Mouse (Mus musculus) left cerebral cortex, postnatal 36 days (tissue): Measurements from ENCODE around the gene Armh4. TPM values are rescaled to one million over a fixed set of nuclear protein-coding genes. Genes with fewer than 3 reads are reported as not detected.

Experiments
- DNase-seq, 2 experiments: peaks; one replicate each; pipeline ENCODE4 v3.0.0; 2021 to 2022; ENCODE audit warnings: low spot score in 2 of 2, mixed read lengths in 1 of 2
- intact Hi-C: fragments of 180-260 bp; cut with DNase I; formaldehyde crosslinking; loops from one replicate; pipeline ENCODE4 v1.15.1; 2025
- total RNA-seq, 2 experiments: library from RNA; stranded (reverse); gene quantifications; 2 replicates each; pipeline ENCODE4 v1.2.3; 2021

The Armh4 gene
- total RNA-seq, 2 experiments from 2014 or later, result 24.2 to 26.4 TPM

DNA sequence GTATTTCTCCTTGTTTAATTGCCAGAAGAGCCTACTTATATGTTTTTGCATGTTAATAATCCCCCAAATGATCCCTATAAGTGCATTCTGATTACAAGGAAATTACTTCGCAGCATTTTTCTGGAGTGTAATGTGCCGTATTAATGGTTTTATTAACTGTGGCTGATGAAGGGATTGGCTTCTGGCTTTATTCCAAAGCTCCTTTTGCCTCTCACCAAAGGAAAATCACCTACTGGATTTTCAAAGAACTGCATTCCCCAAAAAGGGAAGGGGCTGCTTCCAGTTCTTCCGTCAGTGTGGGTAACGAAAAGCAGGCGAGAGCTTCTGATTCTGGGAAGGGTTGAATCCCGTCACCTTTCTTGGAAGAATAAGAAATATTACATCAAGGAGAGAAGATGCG is 43.9 kb downstream of the Armh4 start:
- intact Hi-C loops, result no loop called here
- no peak for DNase-seq

DNA sequence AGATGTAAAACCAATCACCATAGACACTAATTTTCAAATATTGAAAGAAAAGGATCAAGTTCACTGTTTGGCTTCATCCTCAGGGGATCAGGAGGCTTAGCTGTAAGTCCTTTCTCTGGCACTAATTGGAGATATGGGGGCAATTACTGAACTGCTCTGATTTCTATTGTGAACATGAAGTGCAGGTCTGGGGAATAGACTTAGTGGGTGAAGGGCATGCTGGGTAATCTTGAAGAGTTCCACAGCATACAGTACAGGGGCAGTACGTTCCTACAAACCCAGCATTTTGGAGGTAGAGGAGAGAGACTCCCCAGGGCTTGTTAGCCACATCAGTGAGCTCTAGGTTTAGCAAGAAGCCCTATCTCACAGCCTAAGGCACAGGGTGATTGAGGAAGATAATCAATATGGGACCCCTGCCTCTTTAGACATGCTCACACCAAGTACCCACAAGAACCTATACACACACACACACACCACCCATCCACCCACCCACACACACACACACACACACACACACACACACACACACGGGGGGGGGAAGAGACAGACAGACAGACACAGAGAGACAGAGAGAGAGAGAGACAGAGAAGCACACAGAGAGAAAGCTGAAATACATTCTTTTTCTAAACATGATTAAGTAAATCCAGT is 44.6 kb downstream of the Armh4 start:
- intact Hi-C loops, result no loop called here
- no peak for DNase-seq

DNA sequence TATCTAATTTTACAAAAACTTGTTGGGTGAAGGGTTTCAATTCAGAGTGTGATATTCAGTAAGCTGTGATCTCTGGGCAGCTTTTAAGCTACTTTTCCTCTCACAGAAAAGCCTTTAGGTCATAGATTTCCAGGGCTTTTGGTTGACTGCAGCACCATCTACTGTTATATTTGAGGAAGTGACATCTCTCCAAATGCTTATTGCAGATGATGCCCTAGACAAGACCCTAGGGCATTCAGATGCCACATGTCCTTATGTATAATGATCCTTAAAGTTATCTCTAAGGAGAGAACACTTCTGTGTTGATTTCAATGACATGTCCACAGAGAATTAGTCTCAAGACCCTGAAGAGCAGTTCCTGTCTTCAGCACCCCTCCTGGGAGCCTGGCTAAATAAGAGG is 49.2 kb downstream of the Armh4 start:
- intact Hi-C loops, result loop anchor here (2.0 kb wide), 1 partner anchor 495 kb away; no protein-coding TSS in a partner anchor
- no peak for DNase-seq

DNA sequence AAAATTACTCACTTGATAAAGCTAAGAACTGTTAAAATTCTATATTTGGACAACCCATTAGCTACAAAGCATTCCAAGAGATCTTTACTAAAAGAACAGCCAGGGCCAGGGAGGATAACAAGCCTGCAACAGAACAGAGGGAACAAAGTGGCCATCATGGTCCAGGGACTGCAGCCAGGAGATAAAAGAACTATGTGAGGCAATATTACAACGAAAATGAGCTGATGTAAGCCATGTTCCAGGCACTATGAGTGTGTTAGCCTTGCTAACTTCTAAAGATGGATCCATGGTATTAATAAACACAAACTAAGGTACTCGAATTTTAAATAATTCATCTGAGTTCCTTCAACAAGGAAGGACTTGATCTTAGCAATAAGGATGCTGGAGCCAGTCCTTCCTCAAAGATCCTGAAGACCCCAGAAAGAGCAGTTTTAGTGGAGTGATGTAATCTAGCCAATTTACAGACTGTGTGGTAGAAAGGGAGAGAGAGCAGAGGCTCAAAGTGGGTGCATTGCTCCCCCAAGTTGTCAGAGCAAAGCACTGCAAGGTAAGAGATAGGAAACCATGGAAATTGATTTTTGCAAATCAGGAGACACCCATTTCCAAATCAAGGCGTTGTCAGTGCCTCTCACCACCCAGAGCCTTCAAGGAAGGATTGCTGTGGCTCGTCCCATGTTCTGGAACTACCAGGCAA is 59.7 kb downstream of the Armh4 start:
- DNase-seq, result peak; percentile 10 to 31
- intact Hi-C loops, result loop anchor here (10.0 kb wide), 1 partner anchor 199 kb away; the partner anchor contains the start of gene Slc35f4

DNA sequence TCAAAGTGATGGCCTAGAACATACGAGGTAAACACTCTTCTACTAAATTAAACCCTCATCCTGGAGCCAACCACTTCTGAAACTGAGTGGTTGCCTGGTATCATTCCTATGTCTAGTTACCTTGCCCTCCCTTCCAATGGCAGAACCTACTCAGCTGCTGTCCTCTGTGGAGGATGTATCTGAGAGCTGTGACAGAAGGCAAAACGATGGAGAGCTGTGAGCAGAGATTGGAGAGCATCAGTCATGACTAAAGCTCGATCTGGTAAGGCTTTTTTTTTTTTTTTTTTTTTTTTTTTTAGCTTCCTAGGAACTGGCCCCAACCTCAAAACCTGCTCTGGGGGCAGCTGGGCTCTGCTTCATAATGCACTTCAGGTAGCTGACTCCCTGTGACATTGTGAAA is 60.4 kb downstream of the Armh4 start:
- DNase-seq, result no peak
- intact Hi-C loops, result loop anchor here (10.0 kb wide), 1 partner anchor 198 kb away; the partner anchor contains the start of gene Slc35f4

DNA sequence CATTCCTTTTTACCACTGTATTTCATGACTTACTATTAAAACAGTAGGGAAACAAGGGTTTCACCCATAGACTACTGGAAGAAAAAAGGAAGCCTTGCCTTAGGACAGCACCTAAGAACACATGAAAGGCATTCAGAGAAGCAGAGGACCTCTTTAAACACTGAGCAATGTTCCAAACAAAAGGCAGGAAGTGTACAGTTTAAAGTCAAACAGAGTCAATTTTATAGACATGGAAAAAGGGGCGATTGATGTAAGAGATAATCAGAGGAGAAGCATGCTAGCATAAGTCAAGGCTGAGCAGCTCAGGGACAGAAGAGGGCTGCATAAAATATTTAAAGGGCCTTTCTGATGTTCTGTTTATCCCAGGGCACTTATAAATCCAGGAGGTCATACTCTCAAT is 61.9 kb downstream of the Armh4 start:
- intact Hi-C loops, result loop anchor here (10.0 kb wide), 1 partner anchor 196 kb away; the partner anchor contains the start of gene Slc35f4
- DNase-seq, result no peak

DNA sequence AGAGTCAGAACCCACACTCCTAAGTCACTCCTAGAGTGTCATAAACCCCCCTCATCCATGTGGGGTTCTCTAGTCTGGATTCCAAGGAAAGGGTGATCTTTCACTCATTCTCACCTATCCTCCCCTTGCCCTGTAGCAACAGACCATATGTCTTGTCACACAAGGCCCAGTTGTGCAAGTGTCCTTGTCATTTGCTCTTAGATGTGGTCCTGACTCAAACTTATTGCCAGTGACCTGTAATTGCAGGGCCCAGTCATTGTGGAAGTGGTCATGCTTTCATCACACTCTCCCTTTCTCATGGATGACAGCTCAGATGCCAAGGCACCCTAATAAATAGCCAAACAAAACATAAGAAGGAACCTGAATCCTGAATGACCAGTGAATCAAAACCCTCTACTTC is 63.5 kb downstream of the Armh4 start:
- intact Hi-C loops, result loop anchor here (10.0 kb wide), 1 partner anchor 195 kb away; the partner anchor contains the start of gene Slc35f4

DNA sequence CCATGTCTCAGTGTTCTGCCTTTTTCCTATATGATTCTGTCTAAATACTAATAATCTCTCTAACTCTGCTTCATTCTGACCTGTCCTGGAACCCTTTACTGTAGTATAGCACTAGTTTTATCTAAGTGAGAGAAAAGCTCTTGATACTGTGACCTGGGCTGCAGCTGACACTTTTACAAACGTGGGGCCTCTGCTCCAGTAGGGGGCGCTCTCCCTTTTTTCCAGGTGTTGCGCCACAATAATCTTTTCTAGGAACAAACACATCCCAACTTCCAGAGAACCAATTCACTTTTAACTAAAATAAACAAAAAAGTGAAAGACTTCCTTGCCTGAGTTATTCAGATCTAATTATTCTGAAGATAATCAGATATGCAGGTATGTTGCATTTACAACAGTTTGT is 72.2 kb downstream of the Armh4 start:
- no peak for DNase-seq
- intact Hi-C loops, result no loop called here

More for the DNA sequence above, 63.5 kb downstream of the Armh4 start:
- DNase-seq, result no peak

DNA sequence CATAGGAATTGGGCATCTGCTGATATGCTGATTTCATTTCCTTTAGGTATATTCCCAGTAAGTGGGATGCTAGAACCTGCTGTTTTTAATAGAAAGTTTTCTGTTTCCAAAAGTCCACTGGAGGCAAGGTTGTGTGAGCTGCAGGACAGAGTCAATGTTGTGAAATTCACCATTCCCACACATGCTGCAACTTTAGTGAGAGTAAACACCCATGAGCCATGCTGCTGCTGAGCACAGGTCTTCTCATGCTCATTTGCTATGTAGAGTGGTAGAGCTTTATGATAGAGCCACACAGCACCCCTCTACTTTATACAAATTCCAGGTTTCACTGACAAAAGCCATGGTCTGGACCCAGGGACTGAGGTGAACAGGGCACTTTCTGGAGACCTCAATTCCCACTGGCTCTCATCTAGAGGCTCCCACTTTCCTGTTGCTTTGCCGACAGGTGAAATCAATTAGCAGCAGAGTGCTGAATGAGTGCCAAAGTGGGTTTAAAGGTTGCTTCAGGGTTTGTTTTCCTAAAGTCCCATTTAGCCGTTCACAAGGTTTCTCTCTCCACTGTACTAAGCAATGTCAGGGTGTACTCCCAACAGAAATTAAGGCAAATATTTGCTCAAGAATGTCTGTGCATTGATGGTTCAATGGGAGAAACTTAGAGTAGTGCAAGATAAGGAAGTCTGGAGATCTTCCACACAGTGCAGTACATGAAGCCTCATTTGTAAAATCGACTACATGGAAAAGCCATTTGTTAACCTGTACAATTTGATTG is 79.6 kb downstream of the Armh4 start:
- DNase-seq, result no peak
- intact Hi-C loops, result no loop called here

DNA sequence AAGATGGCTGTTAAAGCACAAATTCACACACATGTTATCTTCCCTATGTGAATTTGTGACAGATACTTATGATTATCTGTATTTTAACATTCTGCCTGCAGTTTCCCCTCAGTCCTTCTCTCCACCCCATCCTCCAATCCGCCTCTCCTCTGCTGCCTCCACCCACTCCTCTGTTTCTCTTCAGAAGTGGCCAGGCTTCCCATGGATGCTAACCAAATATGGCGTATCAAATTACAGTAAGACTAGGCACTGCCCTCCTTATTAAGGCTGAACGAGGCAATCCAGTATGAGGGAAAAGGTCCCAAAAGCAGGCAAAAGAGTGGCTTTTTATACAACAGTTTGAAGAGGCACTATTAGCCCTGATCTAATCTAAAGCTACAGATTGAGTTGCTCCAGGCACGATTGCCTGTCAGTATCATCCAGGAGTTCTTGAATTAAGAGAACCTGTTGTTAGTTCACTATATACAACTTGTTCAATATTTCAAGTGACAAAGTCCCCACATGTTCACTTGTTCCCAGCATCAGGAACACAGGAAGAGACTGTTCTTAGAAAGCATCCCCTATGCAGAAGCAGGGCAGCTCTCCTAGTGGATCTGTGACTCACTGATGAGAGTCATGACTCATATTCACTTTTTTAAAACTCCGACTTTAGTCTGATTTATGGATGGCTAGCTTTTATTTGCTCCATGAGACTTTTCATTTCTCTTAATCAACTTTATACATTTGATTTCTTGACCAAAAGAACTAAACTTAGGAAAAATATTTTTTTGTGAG is 103.5 kb downstream of the Armh4 start:
- no peak for DNase-seq
- intact Hi-C loops, result no loop called here

DNA sequence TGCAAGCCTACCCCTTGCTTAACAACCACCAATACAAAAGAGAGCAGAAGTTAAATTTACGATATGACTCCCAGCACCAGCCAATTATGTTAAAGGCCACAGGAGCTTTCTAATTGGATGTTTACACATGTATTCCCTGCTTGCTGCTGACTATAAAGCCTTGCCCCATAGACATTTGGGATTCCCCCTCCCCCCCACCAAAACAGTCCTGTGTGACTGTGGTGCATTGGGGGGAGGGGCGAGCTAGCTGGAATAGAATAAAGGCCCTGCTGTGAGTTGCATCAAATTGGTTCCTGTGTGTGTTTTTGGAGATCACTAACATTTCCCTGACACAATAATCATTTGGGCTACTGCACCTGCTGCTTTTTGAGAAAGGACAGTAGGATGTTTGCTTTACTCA is 106.6 kb downstream of the Armh4 start:
- intact Hi-C loops, result no loop called here
- DNase-seq, result no peak

DNA sequence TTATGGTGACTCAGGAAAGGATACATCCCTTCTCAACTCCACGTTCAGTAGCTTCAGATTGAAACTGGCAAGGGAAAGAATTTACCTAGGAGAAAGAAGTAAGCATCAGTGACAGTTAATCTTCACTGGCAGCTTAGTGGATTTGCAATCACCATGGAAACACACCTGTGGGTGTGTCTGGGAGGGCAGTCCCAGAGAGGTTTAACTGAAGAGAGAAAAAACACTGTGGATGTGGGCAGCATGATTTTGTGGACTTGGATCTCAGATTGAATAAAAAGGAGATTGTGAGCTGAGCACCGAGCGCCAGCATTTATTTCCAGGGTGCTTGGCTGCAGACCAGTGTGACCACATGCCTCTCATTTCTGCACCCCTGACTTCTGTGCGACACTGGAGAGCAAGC is 122.7 kb downstream of the Armh4 start:
- intact Hi-C loops, result no loop called here
- no peak for DNase-seq

DNA sequence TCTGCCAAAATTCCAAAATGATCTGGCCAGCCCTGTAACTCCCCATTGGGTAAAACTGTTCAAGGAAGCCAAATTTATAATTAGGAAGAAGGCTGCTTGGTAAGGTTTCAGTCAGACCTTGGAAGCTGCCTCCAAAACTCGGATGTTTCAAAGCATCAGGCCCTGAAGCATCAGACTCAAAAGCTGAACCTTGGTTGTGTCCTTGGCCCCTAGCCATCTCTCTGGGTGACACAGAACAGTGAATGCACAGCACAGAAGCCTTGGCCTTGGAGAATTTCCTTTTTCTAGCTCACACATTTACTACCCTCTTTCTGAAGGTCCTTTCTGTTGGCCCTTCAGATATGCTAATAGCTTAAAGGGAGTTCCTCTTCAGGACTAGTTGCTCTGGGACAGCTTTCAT is 134.0 kb downstream of the Armh4 start:
- no peak for DNase-seq
- intact Hi-C loops, result no loop called here

DNA sequence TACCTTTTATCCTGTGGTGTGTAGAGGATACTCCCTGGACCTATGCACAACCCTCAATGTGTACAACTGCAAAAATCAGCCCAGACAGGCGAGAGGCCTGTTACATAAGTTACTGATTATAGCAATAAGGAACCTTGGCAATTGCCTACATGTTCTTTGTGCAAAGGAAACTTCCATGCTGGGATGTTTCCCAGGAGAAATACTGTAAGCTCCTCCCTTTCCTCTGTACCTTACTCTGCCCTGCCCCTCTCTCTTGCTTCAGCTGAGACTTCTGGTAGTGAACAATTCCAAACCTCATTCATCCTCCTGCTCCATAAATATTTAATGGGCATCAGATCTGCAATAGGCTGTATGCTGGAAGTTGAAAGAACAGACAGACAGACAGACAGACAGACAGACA is 145.8 kb downstream of the Armh4 start:
- no peak for DNase-seq
- intact Hi-C loops, result no loop called here

DNA sequence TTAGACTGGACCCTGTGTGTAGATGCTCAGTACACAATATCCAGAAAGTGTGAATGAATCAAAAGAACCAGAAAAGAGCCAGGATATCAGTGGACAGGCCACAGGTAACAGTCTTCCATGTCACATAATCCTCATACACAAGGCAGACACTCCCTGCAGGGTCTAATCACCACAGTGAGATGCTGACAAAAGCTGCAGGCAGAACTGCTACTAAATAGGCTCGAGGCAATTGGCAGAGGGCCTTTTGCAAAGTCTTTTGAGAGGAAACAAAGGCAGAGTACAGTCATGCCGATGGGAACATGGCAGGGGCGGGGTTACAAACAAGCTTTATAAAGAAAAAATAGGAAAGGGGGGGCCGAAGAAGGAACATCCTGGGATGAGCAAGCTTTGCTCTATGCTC is 157.1 kb downstream of the Armh4 start:
- intact Hi-C loops, result no loop called here
- DNase-seq, result no peak

Other genes starting within 250 kb of the Armh4 start
- not detected for gene Olfr722, start 118.6 kb upstream of the Armh4 start, total RNA-seq
- gene Olfr723, start 148.4 kb upstream of the Armh4 start, total RNA-seq, result not detected
- gene Olfr724, start 179.9 kb upstream of the Armh4 start, total RNA-seq, result not detected